Mouse (Mus musculus): ENCODE results near the gene Cyb561d2. TPM values are rescaled to one million over a fixed set of nuclear protein-coding genes. Genes with fewer than 3 reads are reported as not detected.

Cyb561d2 gene
- total and polyA plus RNA-seq, 3 experiments: 23.8 to 37.8 (median 35.7) TPM

DNA sequence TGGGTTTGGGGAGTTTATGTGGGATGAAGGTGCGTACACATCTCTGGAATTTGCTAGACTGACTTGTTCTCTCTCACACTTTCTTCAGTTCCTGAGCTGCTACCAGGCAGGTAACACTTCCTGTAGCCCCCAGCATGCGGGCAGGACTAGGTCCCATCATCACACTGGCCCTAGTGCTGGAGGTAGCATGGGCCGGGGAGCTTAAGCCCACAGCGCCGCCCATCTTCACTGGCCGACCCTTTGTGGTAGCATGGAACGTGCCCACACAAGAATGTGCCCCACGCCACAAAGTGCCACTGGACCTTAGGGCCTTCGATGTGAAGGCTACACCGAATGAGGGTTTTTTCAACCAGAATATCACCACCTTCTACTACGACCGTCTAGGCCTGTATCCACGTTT, 28.0 kb upstream of the Cyb561d2 start:
- Histone ChIP-seq H3K79me2 (replicated peaks; ENCODE audit: control insufficient read depth, extremely low read depth, insufficient read depth, poor library complexity, severe bottlenecking) (no peaks in the 10 kb centered on the region), H3K27ac (ENCODE audit: insufficient read depth, low read depth) (no peak overlapping the region), H3K4me1 (ENCODE audit: control insufficient read depth in 1 of 2, insufficient read depth in 2 of 2) (peaks cover 16 to 40% of the 10 kb centered on the region in 2 experiments), H3K9me3 (replicated peaks; ENCODE audit: low read length) (no peaks in the 10 kb centered on the region), H3K36me3 (replicated peaks in 1 of 2; ENCODE audit: control insufficient read depth in 1 of 2, insufficient read depth in 1 of 2, low read length in 1 of 2) (peaks cover 30 to 57% of the 10 kb centered on the region in 2 experiments), H3K4me3 (replicated peaks in 1 of 3; ENCODE audit: low read depth in 2 of 3, low read length in 2 of 3, poor library complexity in 1 of 3) (peak overlapping the region; percentile 80 to 83 (median 80)), H3K9ac (ENCODE audit: insufficient read depth, low read depth) (peak overlapping the region; percentile 79), H3K4me2 (ENCODE audit: insufficient read depth, low read depth, poor library complexity, severe bottlenecking) (peak overlapping the region; percentile 86), H3K27me3 (replicated peaks) (no peaks in the 10 kb centered on the region)
- in situ Hi-C loops (cut with MboI; ENCODE audit: low pct_ligation_motif_present, low pct_unique_long_range_greater_than_20kb, low sequenced_read_pairs) (no loop called here), dilution Hi-C loops (cut with MboI; ENCODE audit: extremely low pct_ligation_motif_present, extremely low pct_unique_long_range_greater_than_20kb, low sequenced_read_pairs) (no loop called here)
- DNase-seq (ENCODE audit: extremely low read depth): no peak
- TF ChIP-seq NRF1 (IDR thresholded peaks at IDR 0.05; ENCODE audit: low read depth, low read length) (no peak), ZMIZ1 (IDR thresholded peaks at IDR 0.05; ENCODE audit: low read depth, low read length) (no peak), TCF12 (IDR thresholded peaks at IDR 0.05; ENCODE audit: low read depth, low read length) (no peak), MAZ (IDR thresholded peaks at IDR 0.05; ENCODE audit: low read depth, low read length) (no peak), CTCF (conservative IDR thresholded peaks at IDR 0.05 in 1 of 2, IDR thresholded peaks at IDR 0.05 in 1 of 2; ENCODE audit: low read depth in 2 of 2, low read length in 2 of 2) (no peak), MAX (IDR thresholded peaks at IDR 0.05; ENCODE audit: low read length) (no peak)

DNA sequence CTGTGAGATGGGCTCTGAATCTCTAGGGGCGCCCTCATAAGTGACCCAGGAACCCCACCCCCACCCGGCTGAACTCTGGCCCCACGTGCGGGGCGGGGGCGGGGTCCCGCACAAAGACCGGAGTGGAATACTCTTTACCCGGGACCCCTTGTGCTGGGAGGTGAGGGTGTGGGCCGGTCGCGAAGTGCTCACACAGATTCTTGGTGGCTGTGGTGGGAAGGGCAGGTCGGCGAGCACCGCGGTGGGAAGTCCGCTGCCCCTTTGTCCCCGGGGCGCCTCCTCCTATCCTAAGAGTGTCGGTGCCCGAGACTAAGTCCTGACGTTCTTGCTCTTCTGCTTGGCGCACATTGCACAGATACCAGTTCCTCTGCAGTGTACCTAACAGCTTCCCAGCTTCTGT, 27.3 kb upstream of the Cyb561d2 start:
- dilution Hi-C loops (cut with MboI; ENCODE audit: extremely low pct_ligation_motif_present, extremely low pct_unique_long_range_greater_than_20kb, low sequenced_read_pairs) (no loop called here), in situ Hi-C loops (cut with MboI; ENCODE audit: low pct_ligation_motif_present, low pct_unique_long_range_greater_than_20kb, low sequenced_read_pairs) (no loop called here)
- H3K9ac ChIP-seq (ENCODE audit: insufficient read depth, low read depth): peak overlapping the region; percentile 79
- H3K9me3 ChIP-seq (replicated peaks; ENCODE audit: low read length): no peaks in the 10 kb centered on the region
- peaks cover 37 to 62% of the 10 kb centered on the region in 2 experiments for H3K36me3 ChIP-seq (replicated peaks in 1 of 2; ENCODE audit: control insufficient read depth in 1 of 2, insufficient read depth in 1 of 2, low read length in 1 of 2)
- no peaks in the 10 kb centered on the region for H3K27me3 ChIP-seq (replicated peaks)
- H3K79me2 ChIP-seq (replicated peaks; ENCODE audit: control insufficient read depth, extremely low read depth, insufficient read depth, poor library complexity, severe bottlenecking): no peaks in the 10 kb centered on the region; the same call in 1 of the 2 replicates
- peak overlapping the region; percentile 86 for H3K4me2 ChIP-seq (ENCODE audit: insufficient read depth, low read depth, poor library complexity, severe bottlenecking)
- peak overlapping the region; percentile 80 to 83 (median 80) for H3K4me3 ChIP-seq (replicated peaks in 1 of 3; ENCODE audit: low read depth in 2 of 3, low read length in 2 of 3, poor library complexity in 1 of 3)
- H3K27ac ChIP-seq (ENCODE audit: insufficient read depth, low read depth): no peak overlapping the region
- no peak for TF ChIP-seq MEF2A (IDR thresholded peaks at IDR 0.05; ENCODE audit: borderline replicate concordance, low read depth, low read length)
- TF ChIP-seq MAZ (IDR thresholded peaks at IDR 0.05; ENCODE audit: low read depth, low read length): peak; percentile 68
- TF ChIP-seq USF1 (IDR thresholded peaks at IDR 0.05; ENCODE audit: low read depth, low read length): peak; percentile 20; the same call in 1 of the 2 replicates
- TF ChIP-seq RCOR1 (conservative IDR thresholded peaks at IDR 0.05; ENCODE audit: low read depth, low read length): no peak
- TF ChIP-seq POLR2AphosphoS2 (IDR thresholded peaks at IDR 0.05; ENCODE audit: low read depth, low read length): no peak
- TF ChIP-seq KAT2A (IDR thresholded peaks at IDR 0.05; ENCODE audit: insufficient replicate concordance, low read length): no peak
- TF ChIP-seq MXI1 (IDR thresholded peaks at IDR 0.05; ENCODE audit: low read depth, low read length): peak; percentile 96
- no peak for TF ChIP-seq TBP (conservative IDR thresholded peaks at IDR 0.05; ENCODE audit: low read depth, low read length)
- no peak for TF ChIP-seq ZMIZ1 (IDR thresholded peaks at IDR 0.05; ENCODE audit: low read depth, low read length)
- no peak for TF ChIP-seq ZC3H11A (IDR thresholded peaks at IDR 0.05; ENCODE audit: low read depth, low read length)
- 0 out of 2 replicates have a peak, but pooled peaks have one; percentile 4 for TF ChIP-seq TCF12 (IDR thresholded peaks at IDR 0.05; ENCODE audit: low read depth, low read length)
- TF ChIP-seq HCFC1 (IDR thresholded peaks at IDR 0.05; ENCODE audit: low read depth, low read length): no peak
- TF ChIP-seq NRF1 (IDR thresholded peaks at IDR 0.05; ENCODE audit: low read depth, low read length): no peak
- no peak; the same call in 1 of the 2 replicates for TF ChIP-seq MYC (IDR thresholded peaks at IDR 0.05; ENCODE audit: low read depth, low read length)
- no peak for TF ChIP-seq RAD21 (IDR thresholded peaks at IDR 0.05; ENCODE audit: low read depth, low read length)
- peak; percentile 77; the same call in 1 of the 2 replicates for TF ChIP-seq CHD2 (IDR thresholded peaks at IDR 0.05; ENCODE audit: low read length)
- TF ChIP-seq SIN3A (IDR thresholded peaks at IDR 0.05; ENCODE audit: low read length): no peak
- no peak for TF ChIP-seq CTCF (conservative IDR thresholded peaks at IDR 0.05 in 1 of 2, IDR thresholded peaks at IDR 0.05 in 1 of 2; ENCODE audit: low read depth in 2 of 2, low read length in 2 of 2)
- TF ChIP-seq BHLHE40 (IDR thresholded peaks at IDR 0.05; ENCODE audit: low read depth, low read length): peak; percentile 83
- TF ChIP-seq EP300 (IDR thresholded peaks at IDR 0.05; ENCODE audit: low read length): no peak
- no peak for TF ChIP-seq JUND (conservative IDR thresholded peaks at IDR 0.05; ENCODE audit: low read depth, low read length)
- TF ChIP-seq MAX (IDR thresholded peaks at IDR 0.05; ENCODE audit: low read length): peak; percentile 83
- DNase-seq (ENCODE audit: extremely low read depth): no peak
- H3K4me1 ChIP-seq (ENCODE audit: control insufficient read depth in 1 of 2, insufficient read depth in 2 of 2): peaks cover 19 to 47% of the 10 kb centered on the region in 2 experiments

Measured in CH12.LX (cell line).